10 mouse cellular contexts compared by ENCODE assay signal in the genomic region with DNA sequence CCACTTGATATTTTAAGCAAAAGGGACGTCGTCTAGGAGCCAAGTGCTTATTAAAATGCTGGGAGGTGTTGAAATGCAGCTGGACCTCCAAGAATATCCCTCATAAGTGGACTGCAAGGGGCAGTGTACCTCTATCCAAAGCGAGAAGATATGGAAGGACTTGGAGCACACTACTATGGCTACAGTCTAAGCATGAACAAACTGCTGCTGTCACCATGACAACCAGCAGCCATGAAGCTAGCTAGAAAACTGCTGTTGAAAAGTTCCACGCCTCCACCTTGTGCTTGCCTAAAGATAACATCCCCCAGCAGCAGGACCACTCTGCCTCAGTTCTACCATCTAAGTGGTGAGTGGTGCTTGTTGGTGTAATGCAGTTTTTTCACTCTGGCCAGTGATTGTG.
A peak's percentile ranks its signal among the peaks of the same experiment; 100 is the strongest.
DNase-seq lines count a peak whose midpoint lies in the region; ATAC-seq and TF ChIP-seq lines count a peak whose summit lies in the region.
"Had no signal": no experiment of that assay in that cellular context is flagged by ENCODE, and none has a peak within 500 bp of the region (broad histone marks: within the 10 kb centered on the region; RNA-seq: fewer than 3 reads in every experiment).

No protein-coding gene starts in this region.

- WGBS in heart, postnatal 0 days: 19% methylated on average over 4 of the region's 4 CpGs
- WGBS in midbrain, embryonic 15.5 days: 55% methylated on average over 4 of the region's 4 CpGs

- H3K27me3 ChIP-seq in heart, postnatal 0 days (ENCODE audit: control insufficient read depth, insufficient read depth, low read length): no peaks in the 10 kb centered on the region
- H3K27me3 ChIP-seq in midbrain, embryonic 15.5 days (replicated peaks): no peaks in the 10 kb centered on the region
- H3K27me3 ChIP-seq: midbrain, embryonic 12.5 days had no signal

- no peaks in the 10 kb centered on the region for H3K36me3 ChIP-seq in heart, postnatal 0 days (replicated peaks; ENCODE audit: control insufficient read depth, insufficient read depth, low read length)
- no peaks in the 10 kb centered on the region for H3K36me3 ChIP-seq in midbrain, embryonic 15.5 days (replicated peaks)
- H3K36me3 ChIP-seq: midbrain, embryonic 12.5 days had no signal

- H3K9ac ChIP-seq in heart, postnatal 0 days (replicated peaks; ENCODE audit: low read depth, low read length): no peak overlapping the region
- no peak overlapping the region for H3K9ac ChIP-seq in midbrain, embryonic 15.5 days
- H3K9ac ChIP-seq: midbrain, embryonic 12.5 days had no signal

- TF ChIP-seq EP300 in heart, postnatal 0 days (IDR thresholded peaks at IDR 0.05; ENCODE audit: low read depth): 0 out of 2 replicates have a peak, but pooled peaks have one; percentile 26

- H3K4me2 ChIP-seq in heart, postnatal 0 days (ENCODE audit: low read depth, low read length): no peak overlapping the region
- no peak overlapping the region for H3K4me2 ChIP-seq in midbrain, embryonic 15.5 days
- H3K4me2 ChIP-seq: midbrain, embryonic 12.5 days had no signal

- no peak overlapping the region for H3K27ac ChIP-seq in heart, postnatal 0 days (ENCODE audit: low read depth)
- H3K27ac ChIP-seq in midbrain, embryonic 15.5 days: no peak overlapping the region
- H3K27ac ChIP-seq: midbrain, embryonic 12.5 days had no signal

- no peak for TF ChIP-seq CTCF in brain, embryonic 14.5 days (IDR thresholded peaks at IDR 0.05; ENCODE audit: borderline replicate concordance, extremely low read depth, insufficient read depth, insufficient read length)
- peak; percentile 16; the same call in 1 of the 2 replicates for TF ChIP-seq CTCF in heart, postnatal 0 days (IDR thresholded peaks at IDR 0.05; ENCODE audit: low read depth)

- peaks cover 7% of the 10 kb centered on the region; the same call in 1 of the 2 replicates for H3K4me1 ChIP-seq in heart, postnatal 0 days (ENCODE audit: control insufficient read depth, insufficient read depth)
- H3K4me1 ChIP-seq in midbrain, embryonic 15.5 days: peaks cover 4% of the 10 kb centered on the region; the same call in 1 of the 2 replicates
- H3K4me1 ChIP-seq: midbrain, embryonic 12.5 days had no signal

- ATAC-seq in heart, postnatal 0 days (ENCODE audit: insufficient read depth, low read depth): peak; percentile 93
- peak; percentile 91 for ATAC-seq in midbrain, embryonic 15.5 days (replicated peaks)

- no peak for TF ChIP-seq POLR2A in brain, embryonic 14.5 days (IDR thresholded peaks at IDR 0.05; ENCODE audit: borderline replicate concordance, extremely low read depth, insufficient read depth, insufficient read length, poor library complexity, severe bottlenecking)

- H3K9me3 ChIP-seq in heart, postnatal 0 days (replicated peaks; ENCODE audit: control insufficient read depth, low read length): no peaks in the 10 kb centered on the region
- no peaks in the 10 kb centered on the region for H3K9me3 ChIP-seq in midbrain, embryonic 15.5 days
- H3K9me3 ChIP-seq: midbrain, embryonic 12.5 days had no signal

- DNase-seq in heart, adult 11 months: peak; percentile 81
- no peak for DNase-seq in heart, adult 9 months (ENCODE audit: low spot score in 2 of 2)
- DNase-seq in brain, embryonic 14.5 days (ENCODE audit: low read depth): peak; percentile 57
- DNase-seq in heart, postnatal 0 days (ENCODE audit: low spot score): peak; percentile 82
- DNase-seq in adrenal gland, adult (ENCODE audit: inconsistent age in 2 of 2, low spot score in 1 of 2): no peak
- no peak for DNase-seq in thymus, postnatal 14 days
- DNase-seq in ovary, postnatal 14 days (ENCODE audit: low spot score): no peak
- DNase-seq: spleen, adult 18-20 months had no signal

- H3K4me3 ChIP-seq in heart, postnatal 0 days (ENCODE audit: low read depth, low read length): no peak overlapping the region
- no peak overlapping the region for H3K4me3 ChIP-seq in midbrain, embryonic 15.5 days
- H3K4me3 ChIP-seq: midbrain, embryonic 12.5 days had no signal

Comparison
In these comparisons a context has a peak if more than half of its experiments do, and no peak if none do; other contexts are left out.
1. DNase-seq: peak in heart, adult 11 months (single experiment), brain, embryonic 14.5 days (single experiment) and heart, postnatal 0 days (single experiment); none in heart, adult 9 months (0 of 2), adrenal gland, adult (0 of 2), thymus, postnatal 14 days (single experiment) and ovary, postnatal 14 days (single experiment).